Mouse (Mus musculus) forebrain, embryonic 11.5 days (tissue): ENCODE results near the gene Pole2. TPM values are rescaled to one million over a fixed set of nuclear protein-coding genes. Genes with fewer than 3 reads are reported as not detected.
A peak's percentile ranks its signal among the peaks of the same experiment; 100 is the strongest.

ENCODE experiments used
- ATAC-seq: fragments of 200-750 bp; cut with Nextera tagmentation; replicated peaks from 2 replicates; pipeline ENCODE4 v1.8.0; 2017; ENCODE audit warnings: moderate TSS enrichment; ENCODE audit not compliant: low FRiP score
- DNase-seq: peaks from one replicate; pipeline ENCODE4 v3.0.0-alpha.2; 2017; ENCODE audit warnings: low spot score
- H3K27ac ChIP-seq: fragments of 300-500 bp; sonication (generic); 2 replicates; pipeline ENCODE4 v1.5.1; 2014; ENCODE audit warnings: low read depth, low read length
- H3K27me3 ChIP-seq: fragments of 300-500 bp; sonication (generic); 2 replicates; pipeline ENCODE4 v1.6.1; 2014; ENCODE audit warnings: mild to moderate bottlenecking, low read length, mixed read lengths; ENCODE audit not compliant: control insufficient read depth, insufficient read depth
- H3K36me3 ChIP-seq: fragments of 300-500 bp; sonication (generic); 2 replicates; pipeline ENCODE4 v1.6.1; 2014; ENCODE audit warnings: mild to moderate bottlenecking, low read length, moderate library complexity, mixed read lengths; ENCODE audit not compliant: control insufficient read depth, insufficient read depth
- H3K4me1 ChIP-seq: fragments of 300-500 bp; sonication (generic); replicated peaks from 2 replicates; pipeline ENCODE4 v1.6.1; 2014; ENCODE audit warnings: low read length, mixed read lengths; ENCODE audit not compliant: control insufficient read depth, insufficient read depth
- H3K4me2 ChIP-seq: fragments of 300-500 bp; sonication (generic); 2 replicates; pipeline ENCODE4 v1.6.1; 2014; ENCODE audit warnings: low read depth, mild to moderate bottlenecking, low read length, moderate library complexity, mixed read lengths; ENCODE audit not compliant: severe bottlenecking
- H3K4me3 ChIP-seq: fragments of 300-500 bp; sonication (generic); 2 replicates; pipeline ENCODE4 v1.5.1; 2014; ENCODE audit warnings: low read depth, low read length
- H3K9ac ChIP-seq: fragments of 300-500 bp; sonication (generic); 2 replicates; pipeline ENCODE4 v1.6.1; 2014; ENCODE audit warnings: low read length
- H3K9me3 ChIP-seq: fragments of 300-500 bp; sonication (generic); 2 replicates; pipeline ENCODE4 v1.6.1; 2016; ENCODE audit warnings: low read length, mixed read lengths; ENCODE audit not compliant: control insufficient read depth
- WGBS: fragments of 180-500 bp; shearing (Covaris S2); extraction: QIAGEN DNeasy Blood & Tissue Kit; methylation state at CpG from one replicate; pipeline ENCODE4 v1.1.7; 2014; 5-methylcytosine and 5-hydroxymethylcytosine counted together
- polyA plus RNA-seq: library from polyadenylated mRNA; unstranded; fragments of >200 nt; fragmentation: Nextera tagmentation; extraction: Ambion mirVana; gene quantifications from 2 replicates; pipeline ENCODE4 v1.2.1, GENCODE M21; 2014

The Pole2 gene
- polyA plus RNA-seq, 1 experiment from 2014 or later, result 35.7 TPM

GRCm38 (mm10) chr12:69216587-69216986, 11.4 kb downstream of the Pole2 start:
- Histone ChIP-seq H3K4me2 (no peak overlapping the region), H3K27ac (no peak overlapping the region), H3K4me3 (no peak overlapping the region), H3K36me3 (peaks cover 12% of the 10 kb centered on the region; the same call in 1 of the 2 replicates), H3K27me3 (no peaks in the 10 kb centered on the region), H3K9ac (no peak overlapping the region), H3K9me3 (no peaks in the 10 kb centered on the region), H3K4me1 (no peaks in the 10 kb centered on the region)
- ATAC-seq (no peak), DNase-seq (no peak)
- 93% methylated on average over 7 of the region's 7 CpGs for WGBS

DNA sequence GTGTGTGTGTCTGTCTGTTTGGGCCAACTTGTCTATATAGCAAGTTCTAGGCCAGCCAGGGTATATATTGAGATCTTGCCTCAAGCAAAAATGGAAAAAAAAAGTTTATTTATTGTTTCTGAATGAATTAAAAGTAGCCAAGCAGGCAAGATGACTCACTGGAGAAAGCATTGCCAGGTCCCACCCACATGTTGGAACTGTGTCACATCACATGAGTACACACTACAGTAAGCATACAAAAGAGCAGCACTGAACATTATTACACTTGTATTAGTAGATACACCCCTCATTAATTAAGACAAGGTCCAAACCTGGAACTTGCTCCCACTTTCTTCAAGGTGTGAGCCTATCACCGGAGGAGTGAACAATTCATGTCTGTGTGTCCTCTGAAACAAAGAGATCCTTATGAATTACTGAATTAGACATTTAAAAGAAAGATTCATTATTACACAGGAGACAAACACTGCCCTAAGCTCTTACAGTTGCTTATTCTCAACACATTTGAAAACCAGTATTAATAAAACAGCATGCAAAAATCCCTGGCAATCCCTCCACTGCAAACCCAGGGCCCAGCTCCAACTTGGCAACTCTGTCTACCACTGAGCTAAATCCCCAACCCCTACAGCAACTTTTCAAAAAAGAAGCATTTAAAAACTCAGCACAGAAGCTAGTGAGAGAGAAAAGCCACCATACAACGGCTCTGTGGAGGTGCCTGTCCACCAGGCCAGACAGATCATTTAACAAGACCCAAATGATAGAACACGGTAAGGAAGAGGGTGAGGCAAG, 12.8 kb downstream of the Pole2 start:
- H3K36me3 ChIP-seq, result peaks cover 14% of the 10 kb centered on the region; the same call in 1 of the 2 replicates
- no peaks in the 10 kb centered on the region for H3K4me1 ChIP-seq
- no peak overlapping the region for H3K9ac ChIP-seq
- no peak overlapping the region for H3K4me3 ChIP-seq
- 94% methylated on average over 3 of the region's 3 CpGs for WGBS
- DNase-seq (no peak), ATAC-seq (no peak)
- H3K27ac ChIP-seq, result no peak overlapping the region
- no peak overlapping the region for H3K4me2 ChIP-seq
- H3K9me3 ChIP-seq, result no peaks in the 10 kb centered on the region
- no peaks in the 10 kb centered on the region for H3K27me3 ChIP-seq

GRCm38 (mm10) chr12:69214393-69214792, 13.6 kb downstream of the Pole2 start:
- DNase-seq (no peak), ATAC-seq (no peak)
- H3K27ac ChIP-seq, result no peak overlapping the region
- H3K4me2 ChIP-seq, result no peak overlapping the region
- WGBS, result 91% methylated on average over 7 of the region's 7 CpGs
- peaks cover 10% of the 10 kb centered on the region; the same call in 1 of the 2 replicates for H3K36me3 ChIP-seq
- H3K9me3 ChIP-seq, result no peaks in the 10 kb centered on the region
- H3K4me3 ChIP-seq, result no peak overlapping the region
- H3K9ac ChIP-seq, result no peak overlapping the region
- no peaks in the 10 kb centered on the region for H3K27me3 ChIP-seq
- H3K4me1 ChIP-seq, result no peaks in the 10 kb centered on the region

GRCm38 (mm10) chr12:69213186-69213777, 14.7 kb downstream of the Pole2 start:
- no peaks in the 10 kb centered on the region for H3K9me3 ChIP-seq
- ATAC-seq (no peak), DNase-seq (no peak)
- H3K4me1 ChIP-seq, result no peaks in the 10 kb centered on the region
- no peak overlapping the region for H3K27ac ChIP-seq
- H3K36me3 ChIP-seq, result peaks cover 12% of the 10 kb centered on the region; the same call in 1 of the 2 replicates
- H3K4me3 ChIP-seq, result no peak overlapping the region
- H3K4me2 ChIP-seq, result no peak overlapping the region
- 94% methylated on average over 13 of the region's 13 CpGs for WGBS
- H3K27me3 ChIP-seq, result no peaks in the 10 kb centered on the region
- H3K9ac ChIP-seq, result no peak overlapping the region

DNA sequence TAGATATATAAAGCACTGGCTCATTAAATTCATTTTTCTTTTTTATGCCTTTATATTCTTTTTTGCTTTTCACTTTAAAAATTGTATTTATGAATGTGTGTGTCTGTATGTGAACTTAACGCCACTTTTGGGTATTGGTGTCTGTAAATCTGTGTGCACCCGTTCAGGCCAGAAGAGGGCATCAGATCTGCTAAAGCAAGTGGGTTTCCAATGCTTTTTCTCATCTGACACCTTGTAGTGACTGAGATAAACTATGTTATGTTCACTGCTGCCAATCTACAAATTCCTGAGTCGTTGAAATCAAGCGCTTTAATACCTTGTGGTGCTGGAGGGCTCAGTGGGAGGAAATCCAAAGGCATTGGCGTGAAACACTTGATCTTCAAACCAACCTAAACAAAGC, 16.9 kb downstream of the Pole2 start:
- H3K9ac ChIP-seq, result no peak overlapping the region
- no peak overlapping the region for H3K4me3 ChIP-seq
- H3K9me3 ChIP-seq, result no peaks in the 10 kb centered on the region
- H3K36me3 ChIP-seq, result peaks cover 12% of the 10 kb centered on the region; the same call in 1 of the 2 replicates
- no peak overlapping the region for H3K4me2 ChIP-seq
- no peaks in the 10 kb centered on the region for H3K4me1 ChIP-seq
- no peak for ATAC-seq
- H3K27me3 ChIP-seq, result no peaks in the 10 kb centered on the region
- WGBS, result 90% methylated on average over 5 of the region's 5 CpGs
- no peak overlapping the region for H3K27ac ChIP-seq
- DNase-seq, result peak; percentile 25

- DNase-seq, result peak; percentile 49
- Histone ChIP-seq H3K4me3 (no peak overlapping the region), H3K27me3 (no peaks in the 10 kb centered on the region), H3K4me2 (no peak overlapping the region), H3K9ac (no peak overlapping the region), H3K4me1 (no peaks in the 10 kb centered on the region), H3K9me3 (no peaks in the 10 kb centered on the region), H3K36me3 (peaks cover 12% of the 10 kb centered on the region; the same call in 1 of the 2 replicates), H3K27ac (no peak overlapping the region)
- ATAC-seq, result 0 out of 2 replicates have a peak, but pooled peaks have one; percentile 16
- 91% methylated on average over 18 of the region's 18 CpGs for WGBS
Observed at GRCm38 (mm10) chr12:69210056-69210979, 17.7 kb downstream of the Pole2 start.

DNA sequence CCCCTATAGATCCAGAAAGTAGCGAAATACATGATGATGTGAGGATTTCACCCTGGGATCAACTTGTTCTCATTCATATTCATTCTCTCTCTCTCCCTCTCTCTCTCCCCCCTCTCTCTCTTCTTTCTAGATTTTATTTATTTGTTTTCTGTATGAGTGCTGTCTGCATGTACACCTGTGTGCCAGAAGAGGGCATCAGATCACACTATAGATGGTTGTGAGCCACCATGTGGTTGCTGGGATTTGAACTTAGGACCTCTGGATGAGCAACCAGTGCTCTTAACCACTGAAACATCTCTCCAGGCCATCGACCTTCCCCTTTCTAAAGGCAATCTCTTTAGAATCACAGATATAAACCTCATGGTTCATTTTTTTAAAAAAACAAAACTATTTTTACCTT, 19.5 kb downstream of the Pole2 start:
- Histone ChIP-seq H3K4me2 (no peak overlapping the region), H3K9ac (no peak overlapping the region), H3K27ac (no peak overlapping the region), H3K9me3 (no peaks in the 10 kb centered on the region), H3K36me3 (peaks cover 10% of the 10 kb centered on the region; the same call in 1 of the 2 replicates), H3K27me3 (no peaks in the 10 kb centered on the region), H3K4me3 (no peak overlapping the region), H3K4me1 (no peaks in the 10 kb centered on the region)
- ATAC-seq (no peak), DNase-seq (peak; percentile 41)
- 90% methylated on average over 2 of the region's 2 CpGs for WGBS

DNA sequence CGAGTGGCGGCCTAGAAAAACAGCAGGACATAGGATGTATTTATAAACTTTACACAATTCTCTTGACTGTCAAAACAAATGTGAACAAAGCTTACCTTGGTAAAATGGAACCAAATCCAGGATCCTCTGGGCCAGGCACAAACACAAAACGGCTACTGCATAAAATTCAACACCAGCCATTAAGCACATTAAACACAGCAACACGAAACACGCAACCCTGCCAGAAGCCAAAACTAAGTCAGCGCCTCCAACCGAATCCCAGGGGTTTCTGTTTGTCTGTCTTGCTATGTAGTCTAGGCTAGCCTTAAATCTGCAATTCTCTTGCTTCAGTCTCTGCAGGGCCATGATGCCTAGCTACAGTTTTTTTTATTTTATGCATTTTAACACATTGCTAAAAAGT, 20.1 kb downstream of the Pole2 start:
- no peak for ATAC-seq
- no peak overlapping the region for H3K27ac ChIP-seq
- WGBS, result 94% methylated on average over 7 of the region's 7 CpGs
- H3K4me2 ChIP-seq, result no peak overlapping the region
- H3K4me1 ChIP-seq, result no peaks in the 10 kb centered on the region
- peak; percentile 28 for DNase-seq
- no peak overlapping the region for H3K4me3 ChIP-seq
- no peaks in the 10 kb centered on the region for H3K27me3 ChIP-seq
- peaks cover 10% of the 10 kb centered on the region; the same call in 1 of the 2 replicates for H3K36me3 ChIP-seq
- H3K9me3 ChIP-seq, result no peaks in the 10 kb centered on the region
- no peak overlapping the region for H3K9ac ChIP-seq
